Mouse (Mus musculus): ENCODE measurements around the gene Ndc1. TPM values are rescaled to one million over a fixed set of nuclear protein-coding genes. Genes with fewer than 3 reads are reported as not detected.

Gene Ndc1
- total RNA-seq (2023), result 6.5 to 10.0 TPM (median 8.2 TPM) in 4 replicates

GRCm38 (mm10) chr4:107367567-107368314, at the start of gene Ndc1:
Ndc1 (plus strand) TSS chr4:107367784.

GRCm38 (mm10) chr4:107434356-107435237, 67.0 kb downstream of the Ndc1 start, which contains the start of gene Glis1:
Glis1 (plus strand) TSS chr4:107434591.

Other genes starting within 250 kb of the Ndc1 start
- 76.8 to 87.5 TPM (median 81.0 TPM) in 4 replicates for gene Tmem59, start 189.4 kb upstream of the Ndc1 start, total RNA-seq (2023)
- 33.6 to 40.0 TPM (median 36.0 TPM) in 4 replicates for gene Tceanc2, start 188.7 kb upstream of the Ndc1 start, total RNA-seq (2023)
- gene Ldlrad1, start 158.6 kb upstream of the Ndc1 start, total RNA-seq (2023), result not detected in 4 replicates
- gene Lrrc42, start 114.3 kb upstream of the Ndc1 start, total RNA-seq (2023), result 16.1 to 25.8 TPM (median 22.4 TPM) in 4 replicates
- 9.9 to 19.2 TPM (median 13.7 TPM) in 4 replicates for gene Hspb11, start 114.2 kb upstream of the Ndc1 start, total RNA-seq (2023)
- gene Dio1, start 60.6 kb upstream of the Ndc1 start, total RNA-seq (2023), result not detected in 4 replicates
- 37.6 to 46.4 TPM (median 43.4 TPM) in 4 replicates for gene Yipf1, start 53.4 kb upstream of the Ndc1 start, total RNA-seq (2023)
- 0.42 to 1.7 TPM (median 0.66 TPM) in 3 of 4 replicates, not detected in the other for gene Glis1, start 66.8 kb downstream of the Ndc1 start, total RNA-seq (2023)

Measured in B cell, adult 62 days (primary cell).